ENCODE assay signal across 8 mouse cellular contexts in the genomic region with DNA sequence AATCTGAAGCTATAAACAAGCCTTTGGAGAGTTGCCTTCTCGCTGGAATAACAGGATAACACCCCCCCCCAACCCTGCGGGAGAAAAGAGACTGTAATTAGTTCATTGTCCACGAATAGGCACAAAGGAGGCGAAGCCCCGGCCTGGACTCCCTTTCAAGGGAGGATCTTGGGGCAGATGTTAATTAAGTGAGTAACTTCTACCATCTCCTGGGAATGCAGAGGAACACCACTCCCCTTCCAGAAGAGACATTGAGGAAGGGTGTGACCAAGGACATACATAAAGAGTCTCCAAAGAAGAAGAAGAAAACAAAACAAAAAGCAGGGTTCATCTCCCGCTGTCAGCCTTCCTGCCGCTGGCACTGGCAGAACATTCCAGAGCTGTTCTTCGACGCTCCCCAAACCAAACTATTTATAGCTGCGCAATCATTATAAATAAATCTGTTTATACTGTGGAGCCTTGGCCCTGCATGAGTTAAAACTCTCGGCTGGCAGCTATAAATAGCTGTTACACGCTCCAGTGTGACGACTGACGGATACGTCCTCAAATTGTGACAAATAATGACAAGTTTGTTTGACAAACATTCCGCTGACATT.
DNase-seq lines count a peak whose midpoint lies in the region; ATAC-seq and TF ChIP-seq lines count a peak whose summit lies in the region.

No protein-coding gene starts in this region.

- peaks cover 12% of the 10 kb centered on the region for H3K9me3 ChIP-seq in midbrain, embryonic 10.5 days (replicated peaks)
- peaks cover 4% of the 10 kb centered on the region; the same call in 1 of the 2 replicates for H3K9me3 ChIP-seq in midbrain, embryonic 11.5 days (ENCODE audit: control insufficient read depth, low read length)
- no peaks in the 10 kb centered on the region for H3K9me3 ChIP-seq in intestine, postnatal 0 days (ENCODE audit: control insufficient read depth)
- H3K9me3 ChIP-seq in midbrain, embryonic 12.5 days: peaks cover 3% of the 10 kb centered on the region; the same call in 1 of the 2 replicates
- no peaks in the 10 kb centered on the region for H3K9me3 ChIP-seq in liver, postnatal 0 days (ENCODE audit: low read length)

- DNase-seq in midbrain, embryonic 10.5 days (ENCODE audit: low spot score): no peak
- no peak for DNase-seq in midbrain, embryonic 11.5 days (ENCODE audit: low spot score, missing footprints)
- DNase-seq in heart, adult 2 months: peak; percentile 67 to 72
- DNase-seq in layer of hippocampus, postnatal 14 days (ENCODE audit: low spot score in 2 of 2): no peak
- DNase-seq in frontal cortex, postnatal 36 days (ENCODE audit: low spot score in 2 of 2): no peak
- DNase-seq in liver, postnatal 0 days: no peak

- H3K36me3 ChIP-seq in midbrain, embryonic 10.5 days: no peaks in the 10 kb centered on the region
- no peaks in the 10 kb centered on the region for H3K36me3 ChIP-seq in midbrain, embryonic 11.5 days (ENCODE audit: control insufficient read depth, insufficient read depth, low read length)
- H3K36me3 ChIP-seq in heart, adult 2 months (ENCODE audit: control insufficient read depth, insufficient read depth, low read length): no peaks in the 10 kb centered on the region
- H3K36me3 ChIP-seq in intestine, postnatal 0 days (ENCODE audit: control insufficient read depth, insufficient read depth): no peaks in the 10 kb centered on the region
- H3K36me3 ChIP-seq in midbrain, embryonic 12.5 days: no peaks in the 10 kb centered on the region
- no peaks in the 10 kb centered on the region for H3K36me3 ChIP-seq in liver, postnatal 0 days (replicated peaks; ENCODE audit: insufficient read depth, low read length)

- H3K79me2 ChIP-seq in heart, adult 2 months (replicated peaks; ENCODE audit: control insufficient read depth, insufficient read depth, low read length): no peaks in the 10 kb centered on the region

- H3K4me2 ChIP-seq in midbrain, embryonic 11.5 days: no peak overlapping the region; the same call in 1 of the 2 replicates
- H3K4me2 ChIP-seq in intestine, postnatal 0 days (replicated peaks; ENCODE audit: low read depth): peak overlapping the region; percentile 53
- H3K4me2 ChIP-seq in midbrain, embryonic 12.5 days (replicated peaks): peak overlapping the region; percentile 13
- H3K4me2 ChIP-seq in liver, postnatal 0 days (ENCODE audit: low read depth, low read length): no peak overlapping the region

- peak overlapping the region; percentile 24 for H3K27ac ChIP-seq in midbrain, embryonic 10.5 days (replicated peaks)
- no peak overlapping the region for H3K27ac ChIP-seq in midbrain, embryonic 11.5 days (ENCODE audit: low read depth, low read length)
- peak overlapping the region; percentile 92 for H3K27ac ChIP-seq in heart, adult 2 months
- H3K27ac ChIP-seq in intestine, postnatal 0 days (ENCODE audit: low read depth, low read length): no peak overlapping the region
- H3K27ac ChIP-seq in midbrain, embryonic 12.5 days (replicated peaks): no peak overlapping the region
- H3K27ac ChIP-seq in liver, postnatal 0 days (ENCODE audit: low read depth): no peak overlapping the region

- peaks cover 45% of the 10 kb centered on the region for H3K27me3 ChIP-seq in midbrain, embryonic 10.5 days (ENCODE audit: low read depth, poor library complexity, severe bottlenecking)
- no peaks in the 10 kb centered on the region for H3K27me3 ChIP-seq in midbrain, embryonic 11.5 days (ENCODE audit: control insufficient read depth, insufficient read depth, low read length)
- no peaks in the 10 kb centered on the region for H3K27me3 ChIP-seq in heart, adult 2 months (ENCODE audit: control insufficient read depth, insufficient read depth, low read length)
- no peaks in the 10 kb centered on the region for H3K27me3 ChIP-seq in intestine, postnatal 0 days (replicated peaks; ENCODE audit: control insufficient read depth, insufficient read depth, low read length)
- peaks cover 36% of the 10 kb centered on the region for H3K27me3 ChIP-seq in midbrain, embryonic 12.5 days
- no peaks in the 10 kb centered on the region for H3K27me3 ChIP-seq in liver, postnatal 0 days (ENCODE audit: insufficient read depth, low read length)

- TF ChIP-seq EP300 in heart, adult 2 months (IDR thresholded peaks at IDR 0.05; ENCODE audit: insufficient read depth, low read depth, low read length): peak; percentile 27; the same call in 1 of the 2 replicates
- TF ChIP-seq EP300 in liver, postnatal 0 days (IDR thresholded peaks at IDR 0.05; ENCODE audit: low read depth): no peak

- no peak for ATAC-seq in midbrain, embryonic 11.5 days (ENCODE audit: low FRiP score)
- no peak for ATAC-seq in intestine, postnatal 0 days
- ATAC-seq in midbrain, embryonic 12.5 days (ENCODE audit: low FRiP score, low read depth): no peak
- no peak for ATAC-seq in liver, postnatal 0 days

- H3K4me1 ChIP-seq in midbrain, embryonic 10.5 days: peaks cover 66% of the 10 kb centered on the region
- H3K4me1 ChIP-seq in midbrain, embryonic 11.5 days (ENCODE audit: control insufficient read depth, insufficient read depth, low read length): peaks cover 45% of the 10 kb centered on the region
- peaks cover 20% of the 10 kb centered on the region for H3K4me1 ChIP-seq in heart, adult 2 months (ENCODE audit: control insufficient read depth, insufficient read depth, low read length)
- peaks cover 3% of the 10 kb centered on the region; the same call in 1 of the 2 replicates for H3K4me1 ChIP-seq in intestine, postnatal 0 days (replicated peaks; ENCODE audit: control insufficient read depth, insufficient read depth, low read length)
- H3K4me1 ChIP-seq in midbrain, embryonic 12.5 days: peaks cover 59% of the 10 kb centered on the region
- no peaks in the 10 kb centered on the region for H3K4me1 ChIP-seq in liver, postnatal 0 days (ENCODE audit: insufficient read depth)

- H3K4me3 ChIP-seq in midbrain, embryonic 10.5 days: no peak overlapping the region
- no peak overlapping the region for H3K4me3 ChIP-seq in midbrain, embryonic 11.5 days (ENCODE audit: low read depth, low read length)
- peak overlapping the region; percentile 58 for H3K4me3 ChIP-seq in heart, adult 2 months
- no peak overlapping the region for H3K4me3 ChIP-seq in intestine, postnatal 0 days (ENCODE audit: low read depth, low read length)
- no peak overlapping the region for H3K4me3 ChIP-seq in midbrain, embryonic 12.5 days
- no peak overlapping the region for H3K4me3 ChIP-seq in liver, postnatal 0 days (ENCODE audit: low read depth, low read length)

- peak; percentile 33 for TF ChIP-seq CTCF in heart, adult 2 months (IDR thresholded peaks at IDR 0.05)
- peak; percentile 13; the same call in 1 of the 2 replicates for TF ChIP-seq CTCF in intestine, postnatal 0 days (IDR thresholded peaks at IDR 0.05; ENCODE audit: low read depth)
- no peak for TF ChIP-seq CTCF in liver, postnatal 0 days (IDR thresholded peaks at IDR 0.05; ENCODE audit: low read depth)

- peak; percentile 68 for TF ChIP-seq POLR2A in heart, adult 2 months (IDR thresholded peaks at IDR 0.05; ENCODE audit: insufficient read depth, low read depth, low read length)

- H3K9ac ChIP-seq in midbrain, embryonic 11.5 days (ENCODE audit: low read length): no peak overlapping the region
- H3K9ac ChIP-seq in heart, adult 2 months (ENCODE audit: low read depth, low read length): peak overlapping the region; percentile 73
- no peak overlapping the region for H3K9ac ChIP-seq in intestine, postnatal 0 days (ENCODE audit: low read depth, low read length)
- H3K9ac ChIP-seq in midbrain, embryonic 12.5 days (replicated peaks): no peak overlapping the region
- H3K9ac ChIP-seq in liver, postnatal 0 days (replicated peaks): no peak overlapping the region

- intact Hi-C loops in heart, adult 2 months (cut with DNase I): loop anchor here (2.0 to 5.0 kb wide), 7 partner anchors 82 to 504 kb away; no protein-coding TSS in a partner anchor

- whole genome bisulfite sequencing in midbrain, embryonic 10.5 days: 17% methylated on average over 16 of the region's 16 CpGs
- WGBS in midbrain, embryonic 11.5 days: 12% methylated on average over 16 of the region's 16 CpGs
- WGBS in heart, adult 2 months: 4% methylated on average over 16 of the region's 16 CpGs
- 24% methylated on average over 16 of the region's 16 CpGs for WGBS in intestine, postnatal 0 days
- WGBS in midbrain, embryonic 12.5 days: 10% methylated on average over 16 of the region's 16 CpGs
- 31% methylated on average over 16 of the region's 16 CpGs for WGBS in liver, postnatal 0 days (ENCODE audit: insufficient replicate concordance)

Comparison
In these comparisons a context has a peak if more than half of its experiments do, and no peak if none do; other contexts are left out.
1. H3K27ac ChIP-seq: peak in midbrain, embryonic 10.5 days (single experiment) and heart, adult 2 months (single experiment); none in midbrain, embryonic 11.5 days (single experiment), intestine, postnatal 0 days (single experiment), midbrain, embryonic 12.5 days (single experiment) and liver, postnatal 0 days (single experiment).
2. H3K4me2 ChIP-seq: peak in intestine, postnatal 0 days (single experiment) and midbrain, embryonic 12.5 days (single experiment); none in midbrain, embryonic 11.5 days (single experiment) and liver, postnatal 0 days (single experiment).
3. DNase-seq: peak in heart, adult 2 months (2 of 2); none in midbrain, embryonic 10.5 days (single experiment), midbrain, embryonic 11.5 days (single experiment), layer of hippocampus, postnatal 14 days (0 of 2), frontal cortex, postnatal 36 days (0 of 2) and liver, postnatal 0 days (single experiment).